Mouse (Mus musculus) liver, postnatal 0 days (tissue): ENCODE measurements at regions not wholly inside any gene's neighbourhood (a gene's known extent, or its start where the extent isn't known, plus 50 kb on each side); places are given as distances from the start of the nearest gene placed in this dataset.

Source experiments
- CTCF ChIP-seq: sonication (generic); IDR thresholded peaks from 2 replicates; pipeline ENCODE4 v1.5.1; 2016; ENCODE audit warnings: antibody characterized with exemption, low read depth
- EP300 ChIP-seq: IDR thresholded peaks from 2 replicates; pipeline ENCODE4 v1.6.1; 2016; ENCODE audit warnings: antibody characterized with exemption, low read depth, mild to moderate bottlenecking

GRCm38 (mm10) chr11:7337826-7338225, 124.1 kb upstream of the Igfbp3 start:
- TF ChIP-seq EP300 (no peak), CTCF (no peak)
